Mouse (Mus musculus): ENCODE data around the gene Rnf11.

DNA sequence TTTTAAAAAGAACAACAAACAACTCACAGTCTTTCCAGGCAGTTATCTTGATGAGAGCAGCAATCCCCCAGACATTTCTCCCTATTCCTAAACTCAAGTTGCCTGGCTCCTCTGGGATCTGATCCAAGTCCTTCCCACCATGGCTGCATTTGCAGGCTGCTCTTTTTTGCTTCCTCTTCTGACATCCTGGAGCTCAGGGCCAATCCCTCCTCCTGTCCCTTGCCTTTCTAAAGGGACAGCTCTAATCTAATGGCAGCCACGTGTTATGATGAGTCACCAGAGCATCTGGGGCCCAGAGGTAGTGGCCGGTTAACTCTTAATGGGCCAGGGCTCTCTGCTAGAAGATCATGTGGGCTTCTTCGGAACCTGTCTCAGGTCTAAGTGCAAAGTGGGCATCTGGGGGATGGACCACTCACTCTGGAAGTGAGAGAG is 78.5 kb downstream of the Rnf11 start:
- TF ChIP-seq CTCF (IDR thresholded peaks at IDR 0.05; ENCODE audit: borderline replicate concordance, insufficient read depth, low read depth, low read length): no peak
- no peak for TF ChIP-seq POLR2A (IDR thresholded peaks at IDR 0.05; ENCODE audit: borderline replicate concordance, insufficient read depth, low read length)

Data from cerebellum, adult 2 months (tissue).